Mouse (Mus musculus) fat pad, adult 2 months (tissue): ENCODE results near the gene Nr2c2ap.

Experiments used
- DNase-seq: peaks from one replicate; pipeline ENCODE4 v3.0.0-alpha.2; 2011; ENCODE audit warnings: low read depth, low spot score; ENCODE audit errors: extremely low read depth

Gene Nr2c2ap

GRCm38 (mm10) chr8:70131166-70131883, at the start of gene Nr2c2ap:
Gene Nr2c2ap (plus strand): TSS chr8:70131333.
- DNase-seq: no peak

GRCm38 (mm10) chr8:70081976-70082375, 49.2 kb upstream of the Nr2c2ap start:
- DNase-seq: no peak

GRCm38 (mm10) chr8:70083285-70083684, 47.8 kb upstream of the Nr2c2ap start, which contains the start of gene Hapln4:
Gene Hapln4 (plus strand): TSS chr8:70083457.
- DNase-seq: no peak

- DNase-seq: no peak
Measured at GRCm38 (mm10) chr8:70084191-70085065, 46.7 kb upstream of the Nr2c2ap start.

- no peak for DNase-seq
Measured at GRCm38 (mm10) chr8:70086151-70086550, 45.0 kb upstream of the Nr2c2ap start.

- no peak for DNase-seq
Measured at GRCm38 (mm10) chr8:70087237-70087636, 43.9 kb upstream of the Nr2c2ap start.

- no peak for DNase-seq
Measured at GRCm38 (mm10) chr8:70087836-70088650, 43.1 kb upstream of the Nr2c2ap start.

GRCm38 (mm10) chr8:70089296-70089960, 41.7 kb upstream of the Nr2c2ap start:
- DNase-seq: no peak

GRCm38 (mm10) chr8:70092786-70093185, 38.3 kb upstream of the Nr2c2ap start:
- no peak for DNase-seq

- no peak for DNase-seq
Measured at GRCm38 (mm10) chr8:70099276-70099675, 31.9 kb upstream of the Nr2c2ap start.

GRCm38 (mm10) chr8:70100241-70100640, 30.9 kb upstream of the Nr2c2ap start:
- no peak for DNase-seq

- no peak for DNase-seq
Measured at GRCm38 (mm10) chr8:70104506-70104905, 26.6 kb upstream of the Nr2c2ap start.

GRCm38 (mm10) chr8:70104922-70105321, 26.2 kb upstream of the Nr2c2ap start:
- DNase-seq: no peak

- no peak for DNase-seq
Measured at GRCm38 (mm10) chr8:70110451-70110850, 20.7 kb upstream of the Nr2c2ap start.

GRCm38 (mm10) chr8:70111192-70111795, 19.8 kb upstream of the Nr2c2ap start:
- DNase-seq: no peak

- DNase-seq: no peak
Measured at GRCm38 (mm10) chr8:70112401-70113016, 18.6 kb upstream of the Nr2c2ap start.

- no peak for DNase-seq
Measured at GRCm38 (mm10) chr8:70114488-70114887, 16.6 kb upstream of the Nr2c2ap start.

- no peak for DNase-seq
Measured at GRCm38 (mm10) chr8:70114892-70115291, 16.2 kb upstream of the Nr2c2ap start.

- no peak for DNase-seq
Measured at GRCm38 (mm10) chr8:70117611-70118010, 13.5 kb upstream of the Nr2c2ap start.
